Mouse (Mus musculus) liver, adult 2 months (tissue): ENCODE results near the gene Usp21. TPM values are rescaled to one million over a fixed set of nuclear protein-coding genes. Genes with fewer than 3 reads are reported as not detected.
"Not testable (repeated sequence)": the region's sequence is repeated elsewhere in the genome, so short reads cannot be mapped to it uniquely, and the experiment has no call there.

ENCODE experiments used
- DNase-seq: peaks from one replicate; pipeline ENCODE4 v3.0.0-alpha.2; 2011; ENCODE audit warnings: low read depth, low spot score; ENCODE audit errors: extremely low read depth
- H3K27ac ChIP-seq: fragments of 200-500 bp; replicated peaks from 2 replicates; pipeline ENCODE4 v1.5.1; 2012; ENCODE audit warnings: low read depth, mild to moderate bottlenecking, control low read depth, inconsistent platforms, low read length; ENCODE audit not compliant: insufficient read depth
- H3K27me3 ChIP-seq: fragments of 200-500 bp; 2 replicates; pipeline ENCODE4 v1.6.1; 2012; ENCODE audit warnings: mild to moderate bottlenecking, moderate library complexity, low read length, inconsistent platforms; ENCODE audit not compliant: control insufficient read depth, insufficient read depth
- H3K36me3 ChIP-seq: fragments of 200-500 bp; 2 replicates; pipeline ENCODE4 v1.6.1; 2012; ENCODE audit warnings: low read length, inconsistent platforms; ENCODE audit not compliant: control insufficient read depth, insufficient read depth
- H3K4me1 ChIP-seq: fragments of 200-500 bp; 2 replicates; pipeline ENCODE4 v1.6.1; 2011; ENCODE audit warnings: low read length; ENCODE audit not compliant: control insufficient read depth, insufficient read depth
- H3K4me3 ChIP-seq: fragments of 200-500 bp; 2 replicates; pipeline ENCODE4 v1.5.1; 2011; ENCODE audit warnings: low read depth, mild to moderate bottlenecking, control low read depth, low read length, moderate library complexity; ENCODE audit not compliant: insufficient read depth
- H3K79me2 ChIP-seq: fragments of 200-500 bp; 2 replicates; pipeline ENCODE4 v1.6.1; 2012; ENCODE audit warnings: inconsistent platforms, mild to moderate bottlenecking, low read length, moderate library complexity; ENCODE audit not compliant: control insufficient read depth, insufficient read depth
- H3K9ac ChIP-seq: fragments of 200-500 bp; 2 replicates; pipeline ENCODE4 v1.6.1; 2012; ENCODE audit warnings: low read depth, mild to moderate bottlenecking, control low read depth, inconsistent platforms, low read length
- CTCF ChIP-seq: fragments of 200-500 bp; IDR thresholded peaks from 2 replicates; pipeline ENCODE4 v1.5.1; 2011; ENCODE audit warnings: low read depth, low read length, control low read depth
- POLR2A ChIP-seq: fragments of 200-500 bp; IDR thresholded peaks from 2 replicates; pipeline ENCODE4 v1.6.1; 2011; ENCODE audit warnings: low read length, control low read depth; ENCODE audit not compliant: insufficient read depth; ENCODE audit errors: extremely low read depth
- WGBS: fragments of 180-500 bp; shearing (Covaris S2); methylation state at CpG from one replicate; pipeline ENCODE4 v1.1.7; 2018; 5-methylcytosine and 5-hydroxymethylcytosine counted together
- polyA plus RNA-seq: library from polyadenylated mRNA; depleted of rRNA; stranded (reverse); fragments of >200 nt; gene quantifications from 2 replicates; pipeline ENCODE4 v1.2.3, GENCODE M21; 2012
- total RNA-seq: library from RNA; depleted of rRNA; stranded (reverse); fragments of >200 nt; gene quantifications from 2 replicates; pipeline ENCODE4 v1.2.3, GENCODE M21; 2014

Gene Usp21
- total and polyA plus RNA-seq, 2 experiments, result 4.3 to 23.8 TPM

GRCm38 (mm10) chr1:171325571-171325970 is 37.8 kb upstream of the Usp21 start:
- no peaks in the 10 kb centered on the region for H3K27me3 ChIP-seq
- no peak for DNase-seq
- H3K4me1 ChIP-seq, result peaks cover 5% of the 10 kb centered on the region
- H3K9ac ChIP-seq, result no peak overlapping the region
- H3K4me3 ChIP-seq, result no peak overlapping the region
- WGBS, result 37% methylated on average over 2 of the region's 2 CpGs
- peaks cover 7% of the 10 kb centered on the region; the same call in 1 of the 2 replicates for H3K79me2 ChIP-seq
- H3K27ac ChIP-seq, result no peak overlapping the region
- TF ChIP-seq CTCF (no peak), POLR2A (no peak)
- no peaks in the 10 kb centered on the region for H3K36me3 ChIP-seq

DNA sequence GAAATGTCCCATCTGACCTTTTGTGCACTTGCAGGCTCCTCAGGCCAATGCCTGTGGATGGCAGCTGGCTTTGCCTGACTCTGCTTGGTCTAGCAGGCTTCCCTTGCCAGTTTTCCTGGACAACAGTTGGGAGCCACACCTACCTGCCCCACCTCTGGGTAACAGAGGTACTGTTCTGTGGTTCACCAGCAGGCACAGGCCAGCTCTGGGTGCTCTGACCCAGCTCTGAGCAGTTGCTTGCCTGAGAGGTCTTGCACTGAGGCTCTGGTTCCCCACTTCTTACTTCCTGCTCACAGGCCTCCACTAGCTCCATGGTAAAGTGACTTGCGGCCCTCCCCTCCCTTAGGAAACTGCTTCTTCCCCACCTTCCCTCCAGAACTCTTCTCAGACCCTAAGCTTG is 34.2 kb upstream of the Usp21 start:
- 0 out of 2 replicates have a peak, but pooled peaks have one; percentile 4 for TF ChIP-seq CTCF
- TF ChIP-seq POLR2A, result no peak
- no peak overlapping the region for H3K27ac ChIP-seq
- no peak overlapping the region for H3K4me3 ChIP-seq
- no peak for DNase-seq
- H3K9ac ChIP-seq, result no peak overlapping the region
- no peaks in the 10 kb centered on the region for H3K27me3 ChIP-seq
- H3K79me2 ChIP-seq, result no peaks in the 10 kb centered on the region
- 95% methylated on average over 1 of the region's 1 CpGs for WGBS
- no peaks in the 10 kb centered on the region for H3K36me3 ChIP-seq
- no peaks in the 10 kb centered on the region for H3K4me1 ChIP-seq

- Histone ChIP-seq H3K79me2 (no peaks in the 10 kb centered on the region), H3K9ac (no peak overlapping the region), H3K36me3 (no peaks in the 10 kb centered on the region), H3K27ac (no peak overlapping the region), H3K4me1 (no peaks in the 10 kb centered on the region), H3K4me3 (no peak overlapping the region), H3K27me3 (no peaks in the 10 kb centered on the region)
- peak; percentile 11; the same call in 1 of the 2 replicates for TF ChIP-seq CTCF
- no peak for TF ChIP-seq POLR2A
- no peak for DNase-seq
Observed at GRCm38 (mm10) chr1:171321415-171321814, 33.6 kb upstream of the Usp21 start.

GRCm38 (mm10) chr1:171320151-171320550 is 32.4 kb upstream of the Usp21 start:
- no peak for DNase-seq
- no peaks in the 10 kb centered on the region for H3K79me2 ChIP-seq
- H3K36me3 ChIP-seq, result no peaks in the 10 kb centered on the region
- H3K4me1 ChIP-seq, result no peaks in the 10 kb centered on the region
- no peak overlapping the region for H3K4me3 ChIP-seq
- H3K27me3 ChIP-seq, result no peaks in the 10 kb centered on the region
- TF ChIP-seq POLR2A (no peak), CTCF (no peak)
- no peak overlapping the region for H3K9ac ChIP-seq
- no peak overlapping the region for H3K27ac ChIP-seq
- WGBS, result 24% methylated on average over 5 of the region's 5 CpGs

GRCm38 (mm10) chr1:171319748-171320147 is 32.0 kb upstream of the Usp21 start:
- H3K79me2 ChIP-seq, result no peaks in the 10 kb centered on the region
- H3K9ac ChIP-seq, result no peak overlapping the region
- TF ChIP-seq CTCF, result no peak
- no peak for TF ChIP-seq POLR2A
- no peak overlapping the region for H3K27ac ChIP-seq
- H3K36me3 ChIP-seq, result no peaks in the 10 kb centered on the region
- no peak overlapping the region for H3K4me3 ChIP-seq
- no peak for DNase-seq
- 27% methylated on average over 7 of the region's 7 CpGs for WGBS
- no peaks in the 10 kb centered on the region for H3K27me3 ChIP-seq
- no peaks in the 10 kb centered on the region for H3K4me1 ChIP-seq

- Histone ChIP-seq H3K9ac (no peak overlapping the region), H3K27ac (no peak overlapping the region), H3K36me3 (no peaks in the 10 kb centered on the region), H3K27me3 (no peaks in the 10 kb centered on the region), H3K79me2 (no peaks in the 10 kb centered on the region), H3K4me3 (no peak overlapping the region), H3K4me1 (no peaks in the 10 kb centered on the region)
- TF ChIP-seq POLR2A, result no peak
- TF ChIP-seq CTCF, result no peak
- WGBS, result 45% methylated on average over 2 of the region's 2 CpGs
- no peak for DNase-seq
Observed at GRCm38 (mm10) chr1:171309321-171309720, 21.5 kb upstream of the Usp21 start.

DNA sequence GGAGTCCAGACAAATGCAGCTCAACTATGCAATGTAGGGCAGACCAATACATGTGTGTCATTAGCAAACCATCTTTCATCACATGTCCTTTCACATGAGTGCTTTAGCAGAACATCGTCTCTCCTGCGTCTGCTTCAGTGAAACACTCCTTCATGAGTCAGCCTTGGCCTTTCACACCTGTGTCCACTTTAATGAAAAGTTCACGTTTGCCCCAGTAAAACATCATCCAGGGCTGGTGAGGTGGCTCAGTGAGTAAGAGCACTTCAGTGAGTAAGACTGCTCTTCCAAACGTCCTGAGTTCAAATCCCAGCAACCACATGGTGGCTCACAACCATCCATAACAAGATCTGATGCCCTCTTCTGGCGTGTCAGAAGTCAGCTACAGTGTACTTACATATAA is 18.4 kb upstream of the Usp21 start:
- DNase-seq, H3K4me1 ChIP-seq, H3K27me3 ChIP-seq, H3K9ac ChIP-seq, H3K36me3 ChIP-seq, H3K4me3 ChIP-seq, H3K79me2 ChIP-seq, H3K27ac ChIP-seq: not testable (repeated sequence)
- 70% methylated on average over 5 of the region's 5 CpGs for WGBS
